Mouse (Mus musculus) testis, adult 2 months (tissue): ENCODE measurements around the gene Tm4sf4.

Experiments
- CTCF ChIP-seq: fragments of 200-500 bp; IDR thresholded peaks from 2 replicates; pipeline ENCODE4 v1.5.1; 2012; ENCODE audit warnings: low read depth, mild to moderate bottlenecking, inconsistent platforms, low read length, moderate library complexity; ENCODE audit not compliant: control insufficient read depth, insufficient read depth, insufficient replicate concordance
- POLR2A ChIP-seq: fragments of 200-500 bp; IDR thresholded peaks from 2 replicates; pipeline ENCODE4 v1.6.1; 2012; ENCODE audit warnings: low read depth, mild to moderate bottlenecking, inconsistent platforms, low read length, moderate library complexity; ENCODE audit not compliant: control insufficient read depth

DNA sequence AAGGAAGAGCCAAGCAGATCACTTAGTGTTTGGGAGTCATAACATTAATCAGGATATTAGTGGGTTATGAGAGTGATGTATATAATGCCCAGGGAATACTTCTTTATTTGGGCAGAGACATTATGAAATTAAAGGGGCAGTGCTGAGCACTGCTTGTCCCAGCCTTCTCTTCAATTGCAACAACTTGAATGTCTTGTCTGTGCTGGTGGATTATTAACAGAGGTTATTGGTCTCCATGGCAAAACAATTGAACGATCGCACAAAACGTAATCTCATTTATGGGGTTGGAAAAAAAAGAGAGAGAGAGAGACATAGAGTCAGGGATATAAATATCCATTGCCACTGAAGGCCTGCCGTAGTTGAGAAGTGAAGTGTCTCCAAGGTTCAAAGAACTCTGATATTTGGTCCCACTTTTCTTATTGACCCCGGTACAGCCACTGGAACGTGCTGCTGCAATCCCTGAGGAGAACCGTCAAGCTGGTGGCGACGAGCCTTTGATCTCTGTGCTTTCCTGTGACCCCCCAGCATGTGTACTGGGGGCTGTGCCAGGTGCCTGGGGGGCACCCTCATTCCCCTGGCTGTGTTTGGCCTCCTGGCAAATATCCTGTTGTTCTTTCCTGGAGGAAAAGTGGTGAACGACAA is at the start of gene Tm4sf4:
- TF ChIP-seq CTCF (no peak), POLR2A (no peak)
